Mouse (Mus musculus): ENCODE measurements around the gene Pmch. TPM values are rescaled to one million over a fixed set of nuclear protein-coding genes. Genes with fewer than 3 reads are reported as not detected.

Gene Pmch
- 0.26 TPM in 1 of 2 replicates, not detected in the other for polyA plus RNA-seq (2015; fragmentation: Nextera tagmentation; extraction: Ambion mirVana)

- WGBS = 84% methylated on average over 5 of the region's 5 CpGs
- 0 out of 2 replicates have a peak, but pooled peaks cover 2% of the 10 kb centered on the region for H3K9me3 ChIP-seq (ENCODE audit: low read length)
- no peaks in the 10 kb centered on the region for H3K4me1 ChIP-seq (ENCODE audit: insufficient read depth, low read length)
- peaks cover 9% of the 10 kb centered on the region; the same call in 1 of the 2 replicates for H3K36me3 ChIP-seq (ENCODE audit: insufficient read depth, low read length)
- no peaks in the 10 kb centered on the region for H3K27me3 ChIP-seq (ENCODE audit: insufficient read depth, low read length)
- no peak within 1 kb of the TSS for H3K27ac ChIP-seq (ENCODE audit: low read length)
- H3K4me3 ChIP-seq (ENCODE audit: low read length) = no peak within 1 kb of the TSS
- H3K9ac ChIP-seq (replicated peaks; ENCODE audit: low read length) = no peak within 1 kb of the TSS
- ATAC-seq (ENCODE audit: low FRiP score, low TSS enrichment) = no peak
- no peak within 1 kb of the TSS for H3K4me2 ChIP-seq (replicated peaks; ENCODE audit: low read depth, low read length)
Measured at GRCm38 (mm10) chr10:88090772-88091171, at the start of gene Pmch. Gene Pmch, plus strand, starts transcription at chr10:88091072.

DNA sequence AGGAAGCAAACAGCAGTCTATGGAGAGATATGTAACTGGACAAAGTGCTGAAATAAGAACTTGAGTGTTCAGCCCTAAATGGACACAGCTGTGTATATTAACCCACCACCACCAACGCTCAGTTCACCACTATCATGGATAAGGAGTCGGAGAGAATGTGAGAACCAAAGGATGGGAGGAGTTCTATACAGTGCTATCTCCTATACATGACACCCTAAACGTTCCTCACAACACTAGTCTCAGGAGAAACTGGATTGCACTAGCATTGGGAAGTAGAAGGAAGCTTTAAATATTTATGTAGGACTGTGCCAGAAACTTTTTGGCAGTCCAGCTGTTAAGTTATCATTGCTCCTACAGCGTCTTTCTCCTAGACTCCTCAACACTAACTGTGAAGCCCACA, 46.6 kb upstream of the Pmch start:
- Histone ChIP-seq H3K4me1 (ENCODE audit: insufficient read depth, low read length) (no peaks in the 10 kb centered on the region), H3K9me3 (ENCODE audit: low read length) (peaks cover 3% of the 10 kb centered on the region; the same call in 1 of the 2 replicates), H3K4me2 (replicated peaks; ENCODE audit: low read depth, low read length) (no peak overlapping the region), H3K27ac (ENCODE audit: low read length) (no peak overlapping the region), H3K4me3 (ENCODE audit: low read length) (no peak overlapping the region), H3K9ac (replicated peaks; ENCODE audit: low read length) (no peak overlapping the region), H3K36me3 (ENCODE audit: insufficient read depth, low read length) (no peaks in the 10 kb centered on the region), H3K27me3 (ENCODE audit: insufficient read depth, low read length) (no peaks in the 10 kb centered on the region)
- ATAC-seq (ENCODE audit: low FRiP score, low TSS enrichment) = no peak
- 81% methylated on average over 4 of the region's 4 CpGs for WGBS

DNA sequence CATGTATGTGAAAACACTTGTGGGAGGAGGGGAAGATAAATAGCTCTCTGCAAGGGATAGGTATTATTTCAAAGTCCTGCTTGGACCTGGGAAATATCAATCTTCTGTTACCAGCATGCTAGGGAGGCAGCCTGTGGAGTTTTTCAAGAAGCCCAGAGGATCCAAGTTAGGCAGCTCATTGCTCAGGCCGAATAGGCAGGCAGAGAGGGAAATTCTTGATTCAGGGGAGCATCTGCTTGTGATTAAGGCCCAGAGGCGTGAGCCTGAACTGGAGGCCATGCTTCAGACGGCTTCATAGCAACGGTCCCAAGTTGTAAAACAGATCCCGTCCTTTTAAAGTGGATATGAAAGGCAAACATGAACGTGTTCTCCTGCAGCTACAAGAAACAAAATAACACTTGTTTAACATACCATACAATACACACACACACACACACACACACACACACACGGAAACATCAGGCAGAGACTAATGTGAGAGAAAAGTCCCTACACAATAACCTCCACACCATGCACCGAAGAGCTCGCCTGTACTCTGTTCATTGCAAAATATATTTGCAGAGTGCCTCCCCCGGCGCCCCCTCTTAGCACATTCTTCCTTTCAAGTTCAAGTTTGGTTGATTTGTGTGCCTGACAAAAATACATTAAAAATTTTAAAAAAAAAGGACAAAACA, 44.6 kb upstream of the Pmch start:
- Histone ChIP-seq H3K4me1 (ENCODE audit: insufficient read depth, low read length) (no peaks in the 10 kb centered on the region), H3K4me2 (replicated peaks; ENCODE audit: low read depth, low read length) (no peak overlapping the region), H3K36me3 (ENCODE audit: insufficient read depth, low read length) (no peaks in the 10 kb centered on the region), H3K9me3 (ENCODE audit: low read length) (no peaks in the 10 kb centered on the region), H3K4me3 (ENCODE audit: low read length) (no peak overlapping the region), H3K27me3 (ENCODE audit: insufficient read depth, low read length) (no peaks in the 10 kb centered on the region), H3K9ac (replicated peaks; ENCODE audit: low read length) (no peak overlapping the region), H3K27ac (ENCODE audit: low read length) (no peak overlapping the region)
- WGBS = 50% methylated on average over 11 of the region's 11 CpGs
- ATAC-seq (ENCODE audit: low FRiP score, low TSS enrichment) = no peak

DNA sequence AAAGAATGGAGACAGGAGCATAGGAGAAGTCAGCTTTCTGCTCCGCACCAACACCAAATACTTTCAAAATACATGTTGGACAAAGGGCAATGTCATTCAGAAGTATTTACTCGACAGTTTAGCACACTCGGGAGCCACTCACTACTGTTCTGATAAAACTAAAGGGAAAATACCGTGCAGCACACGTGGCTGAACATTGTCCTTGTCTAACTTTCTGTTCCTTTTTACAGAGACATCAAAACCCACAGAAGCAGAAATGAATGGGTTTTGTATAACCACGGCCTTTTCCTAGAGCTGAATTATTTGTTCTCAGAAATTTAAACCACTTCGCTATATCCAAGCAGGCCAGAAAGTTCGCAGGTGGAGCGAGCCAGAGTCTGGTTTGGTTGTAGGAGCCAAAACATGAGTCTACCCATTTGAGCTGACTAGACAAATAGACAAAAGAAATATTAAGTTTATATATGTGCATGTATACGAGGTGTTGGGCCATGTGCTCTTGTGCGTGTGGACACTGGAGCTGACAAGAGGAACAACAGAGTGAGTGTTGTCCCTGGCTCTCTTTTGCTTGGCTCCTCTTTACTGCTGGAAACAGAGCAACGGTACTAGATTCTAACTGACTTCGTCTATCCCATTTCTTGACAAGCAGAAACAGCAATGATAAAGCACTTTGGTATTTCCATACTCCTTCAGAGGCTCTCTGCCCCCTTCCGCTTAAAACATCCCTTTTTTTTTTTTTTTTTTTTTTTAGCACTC, 36.5 kb upstream of the Pmch start:
- no peaks in the 10 kb centered on the region for H3K36me3 ChIP-seq (ENCODE audit: insufficient read depth, low read length)
- H3K27ac ChIP-seq (ENCODE audit: low read length) = no peak overlapping the region
- H3K4me3 ChIP-seq (ENCODE audit: low read length) = no peak overlapping the region
- no peaks in the 10 kb centered on the region for H3K27me3 ChIP-seq (ENCODE audit: insufficient read depth, low read length)
- no peak overlapping the region for H3K4me2 ChIP-seq (replicated peaks; ENCODE audit: low read depth, low read length)
- H3K9ac ChIP-seq (replicated peaks; ENCODE audit: low read length) = no peak overlapping the region
- no peak for ATAC-seq (ENCODE audit: low FRiP score, low TSS enrichment)
- no peaks in the 10 kb centered on the region for H3K4me1 ChIP-seq (ENCODE audit: insufficient read depth, low read length)
- H3K9me3 ChIP-seq (ENCODE audit: low read length) = no peaks in the 10 kb centered on the region
- 77% methylated on average over 14 of the region's 14 CpGs for WGBS

DNA sequence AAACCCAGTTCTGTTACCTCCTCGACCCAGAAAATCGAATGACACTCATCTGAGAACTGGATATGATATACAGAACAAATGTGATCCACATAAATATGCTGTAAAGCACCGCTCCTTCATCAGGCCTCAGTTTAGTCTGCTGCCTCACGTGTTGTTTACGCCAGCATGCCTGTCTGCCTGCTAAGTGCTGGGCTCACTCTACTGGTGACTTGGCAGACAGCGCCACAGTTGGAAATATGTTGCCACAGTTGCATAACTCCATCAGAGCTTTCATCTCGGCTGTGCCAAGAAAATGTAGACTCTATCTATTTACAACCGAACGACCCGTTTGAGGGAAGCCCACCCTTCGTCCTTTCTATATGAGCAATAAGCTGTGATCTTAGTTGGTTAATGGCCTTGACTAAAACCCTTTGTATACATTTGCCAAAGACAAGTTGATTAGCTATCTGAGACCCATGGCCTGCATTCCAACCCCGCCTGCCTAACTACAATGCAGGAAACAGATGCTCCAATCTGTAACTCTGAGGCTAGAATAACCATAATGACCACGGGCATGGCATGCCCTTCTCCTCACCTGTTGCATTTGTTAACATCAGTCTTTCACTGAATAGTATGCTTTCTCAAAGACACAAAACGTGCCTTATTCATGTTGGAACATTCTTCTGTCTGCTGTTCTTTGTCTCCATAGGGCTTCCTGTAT, 33.8 kb upstream of the Pmch start:
- no peaks in the 10 kb centered on the region for H3K27me3 ChIP-seq (ENCODE audit: insufficient read depth, low read length)
- 77% methylated on average over 14 of the region's 14 CpGs for WGBS
- H3K9ac ChIP-seq (replicated peaks; ENCODE audit: low read length) = no peak overlapping the region
- H3K27ac ChIP-seq (ENCODE audit: low read length) = no peak overlapping the region
- no peaks in the 10 kb centered on the region for H3K36me3 ChIP-seq (ENCODE audit: insufficient read depth, low read length)
- no peak overlapping the region for H3K4me3 ChIP-seq (ENCODE audit: low read length)
- no peak overlapping the region for H3K4me2 ChIP-seq (replicated peaks; ENCODE audit: low read depth, low read length)
- H3K4me1 ChIP-seq (ENCODE audit: insufficient read depth, low read length) = no peaks in the 10 kb centered on the region
- ATAC-seq (ENCODE audit: low FRiP score, low TSS enrichment) = no peak
- H3K9me3 ChIP-seq (ENCODE audit: low read length) = no peaks in the 10 kb centered on the region

GRCm38 (mm10) chr10:88063436-88063835, 27.4 kb upstream of the Pmch start:
- no peak for ATAC-seq (ENCODE audit: low FRiP score, low TSS enrichment)
- Histone ChIP-seq H3K9ac (replicated peaks; ENCODE audit: low read length) (no peak overlapping the region), H3K4me2 (replicated peaks; ENCODE audit: low read depth, low read length) (no peak overlapping the region), H3K27me3 (ENCODE audit: insufficient read depth, low read length) (no peaks in the 10 kb centered on the region), H3K4me3 (ENCODE audit: low read length) (no peak overlapping the region), H3K27ac (ENCODE audit: low read length) (no peak overlapping the region), H3K9me3 (ENCODE audit: low read length) (no peaks in the 10 kb centered on the region), H3K36me3 (ENCODE audit: insufficient read depth, low read length) (no peaks in the 10 kb centered on the region), H3K4me1 (ENCODE audit: insufficient read depth, low read length) (no peaks in the 10 kb centered on the region)
- WGBS = 80% methylated on average over 4 of the region's 4 CpGs

- Histone ChIP-seq H3K36me3 (ENCODE audit: insufficient read depth, low read length) (no peaks in the 10 kb centered on the region), H3K4me2 (replicated peaks; ENCODE audit: low read depth, low read length) (no peak overlapping the region), H3K27ac (ENCODE audit: low read length) (no peak overlapping the region), H3K4me1 (ENCODE audit: insufficient read depth, low read length) (no peaks in the 10 kb centered on the region), H3K27me3 (ENCODE audit: insufficient read depth, low read length) (no peaks in the 10 kb centered on the region), H3K4me3 (ENCODE audit: low read length) (no peak overlapping the region), H3K9me3 (ENCODE audit: low read length) (no peaks in the 10 kb centered on the region), H3K9ac (replicated peaks; ENCODE audit: low read length) (no peak overlapping the region)
- no peak for ATAC-seq (ENCODE audit: low FRiP score, low TSS enrichment)
- 51% methylated on average over 2 of the region's 2 CpGs for WGBS
Measured at GRCm38 (mm10) chr10:88064872-88065271, 26.0 kb upstream of the Pmch start.

GRCm38 (mm10) chr10:88067377-88067776, 23.5 kb upstream of the Pmch start:
- Histone ChIP-seq H3K4me3 (ENCODE audit: low read length) (no peak overlapping the region), H3K4me2 (replicated peaks; ENCODE audit: low read depth, low read length) (no peak overlapping the region), H3K36me3 (ENCODE audit: insufficient read depth, low read length) (no peaks in the 10 kb centered on the region), H3K9me3 (ENCODE audit: low read length) (no peaks in the 10 kb centered on the region), H3K27ac (ENCODE audit: low read length) (no peak overlapping the region), H3K9ac (replicated peaks; ENCODE audit: low read length) (no peak overlapping the region), H3K4me1 (ENCODE audit: insufficient read depth, low read length) (no peaks in the 10 kb centered on the region), H3K27me3 (ENCODE audit: insufficient read depth, low read length) (no peaks in the 10 kb centered on the region)
- WGBS = 74% methylated on average over 3 of the region's 3 CpGs
- ATAC-seq (ENCODE audit: low FRiP score, low TSS enrichment) = no peak

- Histone ChIP-seq H3K4me3 (ENCODE audit: low read length) (no peak overlapping the region), H3K36me3 (ENCODE audit: insufficient read depth, low read length) (no peaks in the 10 kb centered on the region), H3K4me2 (replicated peaks; ENCODE audit: low read depth, low read length) (no peak overlapping the region), H3K4me1 (ENCODE audit: insufficient read depth, low read length) (no peaks in the 10 kb centered on the region), H3K27me3 (ENCODE audit: insufficient read depth, low read length) (no peaks in the 10 kb centered on the region), H3K27ac (ENCODE audit: low read length) (no peak overlapping the region), H3K9me3 (ENCODE audit: low read length) (no peaks in the 10 kb centered on the region), H3K9ac (replicated peaks; ENCODE audit: low read length) (no peak overlapping the region)
- WGBS = 81% methylated on average over 2 of the region's 2 CpGs
- no peak for ATAC-seq (ENCODE audit: low FRiP score, low TSS enrichment)
Measured at GRCm38 (mm10) chr10:88106169-88106568, 15.3 kb downstream of the Pmch start.
